Mouse (Mus musculus): ENCODE measurements at regions not wholly inside any gene's neighbourhood (a gene's known extent, or its start where the extent isn't known, plus 50 kb on each side); places are given as distances from the start of the nearest gene placed in this dataset.

DNA sequence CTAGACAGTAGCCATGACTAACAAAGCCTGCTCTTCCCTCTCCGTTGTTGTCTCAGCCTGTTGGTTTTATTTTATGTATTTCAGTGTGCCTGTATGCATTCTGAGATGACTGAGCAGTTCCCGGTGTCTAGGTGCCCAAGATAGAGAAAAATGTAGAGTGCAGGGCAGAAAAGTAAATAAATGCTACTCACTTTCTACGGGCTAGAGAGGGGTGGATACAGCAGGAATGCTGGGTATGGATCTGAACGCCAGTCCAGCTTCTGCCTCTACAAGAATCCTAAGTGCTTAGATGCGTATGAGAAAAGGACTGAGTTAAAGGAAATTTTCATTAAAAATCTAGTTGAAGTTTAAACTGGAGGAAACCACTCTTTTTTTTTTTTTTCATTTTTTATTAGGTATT lies 149.4 kb upstream of the Tbx20 start:
- Histone ChIP-seq H3K4me1 (ENCODE audit: control insufficient read depth, insufficient read depth, low read length) (no peaks in the 10 kb centered on the region), H3K9me3 (replicated peaks; ENCODE audit: control insufficient read depth, low read length, poor library complexity, severe bottlenecking) (no peaks in the 10 kb centered on the region), H3K4me3 (ENCODE audit: low read depth, low read length) (no peak overlapping the region), H3K36me3 (ENCODE audit: control insufficient read depth, insufficient read depth, low read length) (no peaks in the 10 kb centered on the region), H3K4me2 (ENCODE audit: low read length) (no peak overlapping the region), H3K9ac (ENCODE audit: low read depth, low read length) (no peak overlapping the region), H3K27ac (ENCODE audit: low read length) (no peak overlapping the region), H3K27me3 (ENCODE audit: control insufficient read depth, insufficient read depth, low read depth, low read length) (no peaks in the 10 kb centered on the region)
- ATAC-seq: no peak
- 93% methylated on average over 5 of the region's 5 CpGs for WGBS

DNA sequence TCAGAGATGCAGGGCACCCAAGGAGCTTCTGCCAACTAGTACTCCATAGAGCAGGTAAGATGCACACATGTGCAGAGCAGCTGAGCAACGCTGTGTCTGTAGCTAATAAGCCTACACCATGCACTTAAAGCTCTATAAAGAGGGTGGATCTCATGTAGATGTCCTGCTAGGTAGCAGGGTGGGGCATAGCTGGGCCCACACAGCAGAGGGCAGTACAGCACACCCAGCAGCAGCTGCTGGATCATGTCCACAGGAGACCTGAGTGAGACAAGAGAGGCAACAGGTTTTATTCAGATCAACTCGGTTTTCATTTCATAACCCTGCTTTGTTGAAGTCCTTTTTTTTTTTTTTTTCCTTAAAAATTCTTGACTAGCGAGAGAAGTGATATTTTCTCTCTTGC lies 151.5 kb upstream of the Gm10181 start:
- H3K27me3 ChIP-seq (ENCODE audit: control insufficient read depth, insufficient read depth, low read depth, low read length): no peaks in the 10 kb centered on the region
- 62% methylated on average over 3 of the region's 3 CpGs for WGBS
- ATAC-seq: no peak

DNA sequence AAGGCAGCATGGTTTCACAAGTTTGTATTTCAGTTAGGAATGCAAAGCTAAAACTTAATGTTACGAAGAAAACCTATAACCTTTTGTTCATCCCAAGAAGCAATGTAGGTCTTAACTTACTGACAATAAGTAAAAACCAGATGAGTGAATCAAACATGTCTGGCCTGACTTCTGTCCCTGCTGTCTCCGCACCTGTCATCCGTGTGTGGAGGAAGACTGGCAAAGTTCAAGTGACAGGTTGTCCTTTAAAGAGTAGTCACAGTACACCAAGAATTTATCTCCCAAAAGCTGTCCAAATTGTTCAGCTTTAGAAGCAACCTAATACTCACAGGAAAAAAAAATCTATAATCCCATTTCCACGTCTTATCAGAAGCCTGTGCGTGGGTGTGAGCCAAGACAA lies 146.3 kb upstream of the Gm10181 start:
- Histone ChIP-seq H3K27ac (ENCODE audit: low read length) (no peak overlapping the region), H3K4me2 (ENCODE audit: low read length) (no peak overlapping the region), H3K27me3 (ENCODE audit: control insufficient read depth, insufficient read depth, low read depth, low read length) (no peaks in the 10 kb centered on the region), H3K9ac (ENCODE audit: low read depth, low read length) (no peak overlapping the region), H3K36me3 (ENCODE audit: control insufficient read depth, insufficient read depth, low read length) (no peaks in the 10 kb centered on the region), H3K4me1 (ENCODE audit: control insufficient read depth, insufficient read depth, low read length) (no peaks in the 10 kb centered on the region), H3K9me3 (replicated peaks; ENCODE audit: control insufficient read depth, low read length, poor library complexity, severe bottlenecking) (no peaks in the 10 kb centered on the region), H3K4me3 (ENCODE audit: low read depth, low read length) (no peak overlapping the region)
- WGBS: 83% methylated on average over 5 of the region's 5 CpGs
- no peak for ATAC-seq

More for the DNA sequence above, 151.5 kb upstream of the Gm10181 start:
- no peaks in the 10 kb centered on the region for H3K36me3 ChIP-seq (ENCODE audit: control insufficient read depth, insufficient read depth, low read length)
- no peak overlapping the region for H3K4me3 ChIP-seq (ENCODE audit: low read depth, low read length)
- H3K4me1 ChIP-seq (ENCODE audit: control insufficient read depth, insufficient read depth, low read length): no peaks in the 10 kb centered on the region
- no peak overlapping the region for H3K9ac ChIP-seq (ENCODE audit: low read depth, low read length)
- no peaks in the 10 kb centered on the region for H3K9me3 ChIP-seq (replicated peaks; ENCODE audit: control insufficient read depth, low read length, poor library complexity, severe bottlenecking)
- H3K27ac ChIP-seq (ENCODE audit: low read length): no peak overlapping the region
- H3K4me2 ChIP-seq (ENCODE audit: low read length): no peak overlapping the region

DNA sequence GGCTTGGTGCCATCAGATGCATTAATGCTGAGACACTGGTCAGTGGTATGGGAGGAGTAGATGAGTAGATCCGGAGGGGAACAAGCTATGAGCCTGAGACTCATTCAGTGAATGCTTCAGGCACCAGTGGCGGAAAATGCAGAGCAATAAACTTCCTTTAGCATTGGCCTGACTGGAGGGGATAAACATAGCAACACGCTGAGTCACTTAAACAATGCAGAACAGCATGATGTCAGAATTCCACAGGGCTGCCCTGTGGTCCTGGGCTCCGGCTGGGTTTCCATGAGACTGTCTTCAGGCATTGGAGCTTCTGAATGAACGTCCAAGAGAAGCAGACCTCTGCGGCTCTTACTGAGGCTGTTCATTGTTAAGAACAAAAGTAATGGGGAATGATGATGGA lies 145.4 kb upstream of the Gm10181 start:
- Histone ChIP-seq H3K9ac (ENCODE audit: low read depth, low read length) (no peak overlapping the region), H3K4me2 (ENCODE audit: low read length) (no peak overlapping the region), H3K4me3 (ENCODE audit: low read depth, low read length) (no peak overlapping the region), H3K36me3 (ENCODE audit: control insufficient read depth, insufficient read depth, low read length) (no peaks in the 10 kb centered on the region), H3K27ac (ENCODE audit: low read length) (no peak overlapping the region), H3K4me1 (ENCODE audit: control insufficient read depth, insufficient read depth, low read length) (no peaks in the 10 kb centered on the region), H3K27me3 (ENCODE audit: control insufficient read depth, insufficient read depth, low read depth, low read length) (no peaks in the 10 kb centered on the region), H3K9me3 (replicated peaks; ENCODE audit: control insufficient read depth, low read length, poor library complexity, severe bottlenecking) (no peaks in the 10 kb centered on the region)
- 13% methylated on average over 6 of the region's 6 CpGs for WGBS
- ATAC-seq: no peak

DNA sequence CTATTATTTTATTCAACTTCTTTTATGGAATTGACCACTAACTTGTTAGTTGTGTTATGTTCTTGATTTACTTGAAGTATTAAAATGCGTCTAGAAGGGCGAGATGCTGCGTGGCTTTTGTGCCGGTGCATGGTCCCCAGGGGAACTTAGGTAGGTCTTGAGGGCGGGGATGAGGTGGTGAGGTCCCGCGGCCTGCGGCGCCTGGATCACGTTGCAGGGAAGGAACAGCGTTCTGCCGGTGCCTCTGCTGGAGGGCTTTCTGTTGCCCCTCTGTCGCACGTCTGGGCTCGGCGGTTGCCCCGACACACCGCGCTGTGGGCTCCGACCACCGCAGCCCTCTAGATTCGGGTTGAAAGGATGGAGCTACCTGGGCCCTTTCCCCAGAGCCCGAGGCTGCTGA lies 136.7 kb upstream of the Gm10181 start:
- Histone ChIP-seq H3K4me3 (ENCODE audit: low read depth, low read length) (no peak overlapping the region), H3K9ac (ENCODE audit: low read depth, low read length) (no peak overlapping the region), H3K9me3 (replicated peaks; ENCODE audit: control insufficient read depth, low read length, poor library complexity, severe bottlenecking) (no peaks in the 10 kb centered on the region), H3K36me3 (ENCODE audit: control insufficient read depth, insufficient read depth, low read length) (no peaks in the 10 kb centered on the region), H3K4me1 (ENCODE audit: control insufficient read depth, insufficient read depth, low read length) (no peaks in the 10 kb centered on the region), H3K27me3 (ENCODE audit: control insufficient read depth, insufficient read depth, low read depth, low read length) (no peaks in the 10 kb centered on the region), H3K4me2 (ENCODE audit: low read length) (no peak overlapping the region), H3K27ac (ENCODE audit: low read length) (no peak overlapping the region)
- ATAC-seq: no peak
- WGBS: 38% methylated on average over 23 of the region's 23 CpGs

DNA sequence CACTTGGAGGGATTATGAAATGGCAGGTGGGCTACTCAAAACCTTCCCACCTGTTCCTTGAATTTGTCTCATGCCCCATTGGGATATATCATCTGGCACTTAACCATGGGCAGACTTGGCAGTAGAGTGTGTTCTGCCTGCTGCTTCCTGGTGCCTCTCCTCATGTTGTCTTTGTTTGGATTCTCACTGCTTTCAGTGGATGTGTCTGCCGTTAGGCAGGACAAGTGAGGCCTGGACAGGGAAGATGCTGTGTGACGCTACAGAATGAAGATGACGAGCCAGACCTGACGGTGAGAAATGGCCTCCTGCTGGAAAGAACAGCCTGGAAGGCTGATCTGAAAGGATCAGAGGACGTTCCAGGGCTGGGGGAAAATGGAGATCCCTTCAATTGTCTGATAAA lies 133.6 kb upstream of the Gm10181 start:
- Histone ChIP-seq H3K27me3 (ENCODE audit: control insufficient read depth, insufficient read depth, low read depth, low read length) (no peaks in the 10 kb centered on the region), H3K4me1 (ENCODE audit: control insufficient read depth, insufficient read depth, low read length) (no peaks in the 10 kb centered on the region), H3K9me3 (replicated peaks; ENCODE audit: control insufficient read depth, low read length, poor library complexity, severe bottlenecking) (no peaks in the 10 kb centered on the region), H3K36me3 (ENCODE audit: control insufficient read depth, insufficient read depth, low read length) (no peaks in the 10 kb centered on the region), H3K9ac (ENCODE audit: low read depth, low read length) (no peak overlapping the region), H3K4me2 (ENCODE audit: low read length) (no peak overlapping the region), H3K4me3 (ENCODE audit: low read depth, low read length) (no peak overlapping the region), H3K27ac (ENCODE audit: low read length) (no peak overlapping the region)
- ATAC-seq: no peak
- WGBS: 55% methylated on average over 5 of the region's 5 CpGs

DNA sequence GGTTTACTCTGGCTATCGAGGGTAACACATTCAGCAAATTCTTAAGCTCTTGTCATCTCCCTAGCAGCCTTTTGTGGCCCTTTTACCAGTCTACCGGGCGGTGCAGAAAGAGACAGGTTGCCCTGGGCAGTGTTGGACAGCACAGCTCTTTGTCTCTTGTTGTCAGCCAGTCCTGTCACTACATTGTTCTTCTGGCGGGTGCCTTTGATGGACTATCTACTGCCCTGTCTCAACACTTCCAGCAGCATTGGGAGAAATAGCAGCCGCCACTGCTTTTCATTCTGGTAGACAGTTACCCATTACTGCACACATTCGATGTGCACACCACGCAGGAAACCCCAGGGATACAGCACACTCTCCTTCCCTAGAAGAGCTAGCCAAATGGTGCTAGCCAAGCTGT lies 132.7 kb upstream of the Gm10181 start:
- Histone ChIP-seq H3K4me3 (ENCODE audit: low read depth, low read length) (no peak overlapping the region), H3K36me3 (ENCODE audit: control insufficient read depth, insufficient read depth, low read length) (no peaks in the 10 kb centered on the region), H3K9ac (ENCODE audit: low read depth, low read length) (no peak overlapping the region), H3K27me3 (ENCODE audit: control insufficient read depth, insufficient read depth, low read depth, low read length) (no peaks in the 10 kb centered on the region), H3K27ac (ENCODE audit: low read length) (no peak overlapping the region), H3K4me1 (ENCODE audit: control insufficient read depth, insufficient read depth, low read length) (no peaks in the 10 kb centered on the region), H3K9me3 (replicated peaks; ENCODE audit: control insufficient read depth, low read length, poor library complexity, severe bottlenecking) (no peaks in the 10 kb centered on the region), H3K4me2 (ENCODE audit: low read length) (no peak overlapping the region)
- no peak for ATAC-seq
- WGBS: 40% methylated on average over 7 of the region's 7 CpGs

DNA sequence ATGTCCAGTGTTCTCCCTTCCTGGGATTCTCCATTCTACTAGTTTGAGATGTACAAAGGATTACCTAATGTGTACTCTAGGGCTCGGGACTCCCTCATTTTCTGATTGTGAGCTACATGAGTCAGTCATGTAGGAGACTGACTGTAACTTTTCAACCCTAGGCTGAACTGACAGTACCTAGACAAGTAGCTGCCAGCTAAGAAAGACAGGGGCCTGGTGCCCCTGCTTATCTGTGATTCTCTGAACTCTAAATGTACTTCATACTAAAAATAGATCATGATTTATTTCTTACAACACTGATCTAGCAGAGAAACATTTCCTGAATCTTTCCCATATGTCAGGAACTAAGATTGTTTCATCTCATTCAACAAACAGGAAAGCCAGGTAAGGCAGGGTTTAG lies 125.9 kb upstream of the Gm10181 start:
- H3K4me3 ChIP-seq (ENCODE audit: low read depth, low read length): no peak overlapping the region
- no peaks in the 10 kb centered on the region for H3K27me3 ChIP-seq (ENCODE audit: control insufficient read depth, insufficient read depth, low read depth, low read length)
- H3K27ac ChIP-seq (ENCODE audit: low read length): no peak overlapping the region
- no peak overlapping the region for H3K4me2 ChIP-seq (ENCODE audit: low read length)
- no peaks in the 10 kb centered on the region for H3K4me1 ChIP-seq (ENCODE audit: control insufficient read depth, insufficient read depth, low read length)
- H3K9ac ChIP-seq (ENCODE audit: low read depth, low read length): no peak overlapping the region
- ATAC-seq: no peak
- H3K9me3 ChIP-seq (replicated peaks; ENCODE audit: control insufficient read depth, low read length, poor library complexity, severe bottlenecking): no peaks in the 10 kb centered on the region
- no peaks in the 10 kb centered on the region for H3K36me3 ChIP-seq (ENCODE audit: control insufficient read depth, insufficient read depth, low read length)
- 84% methylated on average over 1 of the region's 1 CpGs for WGBS

DNA sequence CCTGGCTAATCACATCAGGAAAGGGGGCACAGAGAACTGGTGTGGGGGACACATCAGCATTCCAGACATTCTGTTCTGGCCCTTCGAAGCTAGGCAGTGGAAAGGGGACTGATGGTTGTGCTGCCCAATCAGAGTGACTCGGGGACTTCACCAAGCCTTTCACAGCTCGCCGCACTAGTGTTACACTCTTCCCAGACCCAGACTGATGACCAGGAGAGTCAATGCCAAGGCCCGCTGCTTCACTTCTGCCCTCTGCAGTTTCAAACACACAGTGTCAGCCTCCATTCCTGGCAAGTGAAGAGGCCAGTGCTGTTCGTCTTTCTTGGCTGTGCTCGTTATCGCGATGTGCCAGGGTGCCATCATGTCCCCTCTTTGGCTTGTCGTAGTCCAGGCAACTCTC lies 121.7 kb upstream of the Gm10181 start:
- no peak overlapping the region for H3K27ac ChIP-seq (ENCODE audit: low read length)
- no peak for ATAC-seq
- WGBS: 80% methylated on average over 10 of the region's 10 CpGs

More for the DNA sequence above, 121.7 kb upstream of the Gm10181 start:
- Histone ChIP-seq H3K9ac (ENCODE audit: low read depth, low read length) (no peak overlapping the region), H3K9me3 (replicated peaks; ENCODE audit: control insufficient read depth, low read length, poor library complexity, severe bottlenecking) (no peaks in the 10 kb centered on the region), H3K4me1 (ENCODE audit: control insufficient read depth, insufficient read depth, low read length) (no peaks in the 10 kb centered on the region), H3K4me2 (ENCODE audit: low read length) (no peak overlapping the region), H3K27me3 (ENCODE audit: control insufficient read depth, insufficient read depth, low read depth, low read length) (no peaks in the 10 kb centered on the region), H3K4me3 (ENCODE audit: low read depth, low read length) (no peak overlapping the region), H3K36me3 (ENCODE audit: control insufficient read depth, insufficient read depth, low read length) (no peaks in the 10 kb centered on the region)

All from midbrain, embryonic 16.5 days (tissue).